Comparison of ENCODE assay signal across 8 mouse cellular contexts in genomic region chr9:74849195-74849978, GRCm38 (mm10). TPM values are rescaled to one million over a fixed set of nuclear protein-coding genes. Genes with fewer than 3 reads are reported as not detected.
DNase-seq lines count a peak whose midpoint lies in the region; ATAC-seq and TF ChIP-seq lines count a peak whose summit lies in the region.

No protein-coding gene starts in this region.

- TF ChIP-seq CTCF in gastrocnemius, adult 2 months (IDR thresholded peaks at IDR 0.05): no peak
- no peak for TF ChIP-seq CTCF in brain, embryonic 14.5 days (IDR thresholded peaks at IDR 0.05; ENCODE audit: borderline replicate concordance, extremely low read depth, insufficient read depth, insufficient read length)

- TF ChIP-seq POLR2A in brain, embryonic 14.5 days (IDR thresholded peaks at IDR 0.05; ENCODE audit: borderline replicate concordance, extremely low read depth, insufficient read depth, insufficient read length, poor library complexity, severe bottlenecking): no peak

- H3K36me3 ChIP-seq in hindbrain, embryonic 12.5 days: no peaks in the 10 kb centered on the region
- no peaks in the 10 kb centered on the region for H3K36me3 ChIP-seq in midbrain, embryonic 12.5 days

- no peak overlapping the region for H3K27ac ChIP-seq in gastrocnemius, adult 2 months
- H3K27ac ChIP-seq in hindbrain, embryonic 12.5 days: peak overlapping the region; percentile 79
- peak overlapping the region; percentile 85 for H3K27ac ChIP-seq in midbrain, embryonic 12.5 days (replicated peaks)

- ATAC-seq in hindbrain, embryonic 12.5 days (ENCODE audit: low FRiP score): peak; percentile 30; the same call in 1 of the 2 replicates
- peak; percentile 25; the same call in 1 of the 2 replicates for ATAC-seq in midbrain, embryonic 12.5 days (ENCODE audit: low FRiP score, low read depth)
- ATAC-seq in megakaryocyte-erythroid progenitor cell, adult 5-6 weeks (replicated peaks; ENCODE audit: low FRiP score, low TSS enrichment, poor library complexity, severe bottlenecking): no peak

- peak overlapping the region; percentile 80 for H3K4me2 ChIP-seq in hindbrain, embryonic 12.5 days (replicated peaks)
- H3K4me2 ChIP-seq in midbrain, embryonic 12.5 days (replicated peaks): peak overlapping the region; percentile 92

- no peak for DNase-seq in gastrocnemius, adult 2 months
- DNase-seq in gastrocnemius, postnatal 14 days: no peak
- DNase-seq in brain, embryonic 14.5 days (ENCODE audit: low read depth): peak; percentile 50
- no peak for DNase-seq in urinary bladder, postnatal 36 days (ENCODE audit: low spot score in 2 of 2)
- DNase-seq in adrenal gland, adult 2 months: no peak

- intact Hi-C loops in gastrocnemius, adult 2 months (cut with DNase I): no loop called here
- intact Hi-C loops in gastrocnemius, postnatal 14 days (cut with DNase I; ENCODE audit: low total_unique reads): no loop called here

- peak overlapping the region; percentile 66 for H3K4me3 ChIP-seq in gastrocnemius, adult 2 months
- peak overlapping the region; percentile 47 for H3K4me3 ChIP-seq in hindbrain, embryonic 12.5 days
- H3K4me3 ChIP-seq in midbrain, embryonic 12.5 days: peak overlapping the region; percentile 53

- H3K27me3 ChIP-seq in hindbrain, embryonic 12.5 days: peaks cover 86% of the 10 kb centered on the region
- peaks cover 91% of the 10 kb centered on the region for H3K27me3 ChIP-seq in midbrain, embryonic 12.5 days

- no peaks in the 10 kb centered on the region for H3K9me3 ChIP-seq in hindbrain, embryonic 12.5 days (replicated peaks)
- no peaks in the 10 kb centered on the region for H3K9me3 ChIP-seq in midbrain, embryonic 12.5 days

- under 1% methylated on average over 63 of the region's 63 CpGs for WGBS in hindbrain, embryonic 12.5 days
- WGBS in midbrain, embryonic 12.5 days: under 1% methylated on average over 58 of the region's 63 CpGs

- H3K9ac ChIP-seq in hindbrain, embryonic 12.5 days: peak overlapping the region; percentile 59
- H3K9ac ChIP-seq in midbrain, embryonic 12.5 days (replicated peaks): peak overlapping the region; percentile 65

- peaks cover 30% of the 10 kb centered on the region for H3K4me1 ChIP-seq in hindbrain, embryonic 12.5 days
- peaks cover 24% of the 10 kb centered on the region for H3K4me1 ChIP-seq in midbrain, embryonic 12.5 days

RNA-seq across cellular contexts. Expression of gene Onecut1, which starts 12.3 kb away (rescaled TPM):
- not detected for total RNA-seq in gastrocnemius, adult 2 months (2021)
- not detected for total RNA-seq in gastrocnemius, postnatal 14 days (2021)
- polyA plus RNA-seq in brain, embryonic 14.5 days (2012; rRNA removed): 2.2 and 5.8 TPM in 2 replicates
- 9.3 and 11.7 TPM in 2 replicates for polyA plus RNA-seq in hindbrain, embryonic 12.5 days (2016; fragmentation: Nextera tagmentation; extraction: Ambion mirVana)
- 16.4 and 18.0 TPM in 2 replicates for polyA plus RNA-seq in midbrain, embryonic 12.5 days (2016; fragmentation: Nextera tagmentation; extraction: Ambion mirVana)
- total RNA-seq in adrenal gland, adult 2 months (2021): under 1 TPM in 1 of 2 experiments, not detected in 1; 0.23 TPM
- 0.02 TPM in 1 of 2 replicates, not detected in the other for polyA plus RNA-seq in adrenal gland, adult 2 months (2012; rRNA removed)
- total RNA-seq in megakaryocyte-erythroid progenitor cell, adult 5-6 weeks (2014; fragmentation: Nextera tagmentation): not detected in 2 replicates
- not detected in 2 replicates for total RNA-seq in megakaryocyte-erythroid progenitor cell, adult 5-6 weeks (2017)
